Mouse (Mus musculus) forebrain, embryonic 14.5 days (tissue): Measurements from ENCODE around the gene Rbm41. TPM values are rescaled to one million over a fixed set of nuclear protein-coding genes. Genes with fewer than 3 reads are reported as not detected.

Experiments used
- ATAC-seq: fragments of 200-750 bp; cut with Nextera tagmentation; 2 replicates; pipeline ENCODE4 v1.8.0; 2017; ENCODE audit warnings: mild to moderate bottlenecking, moderate library complexity
- DNase-seq: peaks from one replicate; pipeline ENCODE4 v3.0.0-alpha.2; 2015; ENCODE audit warnings: low spot score
- H3K27ac ChIP-seq: fragments of 300-500 bp; sonication (generic); 2 replicates; pipeline ENCODE4 v1.5.1; 2014; ENCODE audit warnings: low read depth, mild to moderate bottlenecking, control low read depth, low read length, moderate library complexity
- H3K27me3 ChIP-seq: fragments of 300-500 bp; sonication (generic); replicated peaks from 2 replicates; pipeline ENCODE4 v1.6.1; 2014; ENCODE audit warnings: low read length, control low read depth, mixed read lengths; ENCODE audit not compliant: control insufficient read depth, insufficient read depth
- H3K36me3 ChIP-seq: fragments of 300-500 bp; sonication (generic); 2 replicates; pipeline ENCODE4 v1.6.1; 2014; ENCODE audit warnings: low read length, control low read depth; ENCODE audit not compliant: control insufficient read depth, insufficient read depth
- H3K4me1 ChIP-seq: fragments of 300-500 bp; sonication (generic); 2 replicates; pipeline ENCODE4 v1.6.1; 2014; ENCODE audit warnings: antibody characterized with exemption, low read length, control low read depth; ENCODE audit not compliant: control insufficient read depth, insufficient read depth
- H3K4me2 ChIP-seq: fragments of 300-500 bp; sonication (generic); 2 replicates; pipeline ENCODE4 v1.6.1; 2014; ENCODE audit warnings: mild to moderate bottlenecking, control low read depth, low read length
- H3K4me3 ChIP-seq: fragments of 300-500 bp; sonication (generic); 2 replicates; pipeline ENCODE4 v1.5.1; 2014; ENCODE audit warnings: low read depth, low read length, control low read depth
- H3K9ac ChIP-seq: fragments of 300-500 bp; sonication (generic); 2 replicates; pipeline ENCODE4 v1.6.1; 2014; ENCODE audit warnings: mild to moderate bottlenecking, low read length, control low read depth, moderate library complexity
- H3K9me3 ChIP-seq: fragments of 300-500 bp; sonication (generic); replicated peaks from 2 replicates; pipeline ENCODE4 v1.6.1; 2016; ENCODE audit warnings: low read length, control low read depth, mixed read lengths; ENCODE audit not compliant: control insufficient read depth
- WGBS: fragments of 180-500 bp; shearing (Covaris S2); extraction: QIAGEN DNeasy Blood & Tissue Kit; methylation state at CpG from one replicate; pipeline ENCODE4 v1.1.7; 2014; 5-methylcytosine and 5-hydroxymethylcytosine counted together
- polyA plus RNA-seq: library from polyadenylated mRNA; unstranded; fragments of >200 nt; fragmentation: Nextera tagmentation; extraction: Ambion mirVana; gene quantifications from 2 replicates; pipeline ENCODE4 v1.2.1, GENCODE M21; 2014

Gene Rbm41
- 6.9 and 10.6 TPM in 2 replicates for polyA plus RNA-seq

- peak; percentile 96 for ATAC-seq
- peak; percentile 81 for DNase-seq
- H3K27ac ChIP-seq: peak within 1 kb of the TSS; percentile 27; the same call in 1 of the 2 replicates
- WGBS: 29% methylated on average over 25 of the region's 25 CpGs
- H3K4me2 ChIP-seq: peak within 1 kb of the TSS; percentile 52
- no peaks in the 10 kb centered on the region for H3K4me1 ChIP-seq
- H3K27me3 ChIP-seq: no peaks in the 10 kb centered on the region
- H3K9ac ChIP-seq: peak within 1 kb of the TSS; percentile 71
- peak within 1 kb of the TSS; percentile 52 for H3K4me3 ChIP-seq
- H3K9me3 ChIP-seq: no peaks in the 10 kb centered on the region
- peaks cover 14% of the 10 kb centered on the region; the same call in 1 of the 2 replicates for H3K36me3 ChIP-seq
Measured at GRCm38 (mm10) chrX:139997740-139998690, at the start of gene Rbm41. Gene Rbm41 (minus strand): TSS chrX:139998595.

- H3K36me3 ChIP-seq: peaks cover 9% of the 10 kb centered on the region; the same call in 1 of the 2 replicates
- no peaks in the 10 kb centered on the region for H3K9me3 ChIP-seq
- peak overlapping the region; percentile 52; the same call in 1 of the 2 replicates for H3K4me3 ChIP-seq
- 86% methylated on average over 4 of the region's 4 CpGs for WGBS
- H3K9ac ChIP-seq: no peak overlapping the region
- no peaks in the 10 kb centered on the region for H3K27me3 ChIP-seq
- no peaks in the 10 kb centered on the region for H3K4me1 ChIP-seq
- H3K27ac ChIP-seq: no peak overlapping the region
- ATAC-seq (peak; percentile 33; the same call in 1 of the 2 replicates), DNase-seq (no peak)
- 0 out of 2 replicates have a peak overlapping the region, but pooled peaks have one; percentile 4 for H3K4me2 ChIP-seq
Measured at GRCm38 (mm10) chrX:139998691-139999065, 283 bp upstream of the Rbm41 start.

GRCm38 (mm10) chrX:139982115-139982514 lies 16.3 kb downstream of the Rbm41 start:
- ATAC-seq (no peak), DNase-seq (no peak)
- WGBS: 81% methylated on average over 5 of the region's 5 CpGs
- Histone ChIP-seq H3K9ac (no peak overlapping the region), H3K36me3 (no peaks in the 10 kb centered on the region), H3K4me1 (no peaks in the 10 kb centered on the region), H3K27me3 (no peaks in the 10 kb centered on the region), H3K27ac (no peak overlapping the region), H3K9me3 (no peaks in the 10 kb centered on the region), H3K4me3 (no peak overlapping the region), H3K4me2 (no peak overlapping the region)

GRCm38 (mm10) chrX:139933507-139933906 lies 64.9 kb downstream of the Rbm41 start:
- no peak overlapping the region for H3K4me3 ChIP-seq
- no peaks in the 10 kb centered on the region for H3K36me3 ChIP-seq
- no peak overlapping the region for H3K27ac ChIP-seq
- H3K4me1 ChIP-seq: no peaks in the 10 kb centered on the region
- no peak overlapping the region for H3K9ac ChIP-seq
- H3K27me3 ChIP-seq: no peaks in the 10 kb centered on the region
- no peaks in the 10 kb centered on the region for H3K9me3 ChIP-seq
- H3K4me2 ChIP-seq: no peak overlapping the region
- no peak for ATAC-seq
- DNase-seq: no peak
- 83% methylated on average over 1 of the region's 1 CpGs for WGBS

GRCm38 (mm10) chrX:139932472-139932871 lies 65.9 kb downstream of the Rbm41 start:
- H3K4me1 ChIP-seq: no peaks in the 10 kb centered on the region
- DNase-seq (peak; percentile 19), ATAC-seq (no peak)
- H3K4me3 ChIP-seq: no peak overlapping the region
- H3K36me3 ChIP-seq: no peaks in the 10 kb centered on the region
- 68% methylated on average over 3 of the region's 3 CpGs for WGBS
- no peaks in the 10 kb centered on the region for H3K27me3 ChIP-seq
- no peaks in the 10 kb centered on the region for H3K9me3 ChIP-seq
- no peak overlapping the region for H3K4me2 ChIP-seq
- H3K9ac ChIP-seq: no peak overlapping the region
- no peak overlapping the region for H3K27ac ChIP-seq

GRCm38 (mm10) chrX:139920572-139920971 lies 77.8 kb downstream of the Rbm41 start:
- H3K4me3 ChIP-seq: no peak overlapping the region
- H3K36me3 ChIP-seq: no peaks in the 10 kb centered on the region
- no peak overlapping the region for H3K4me2 ChIP-seq
- no peak for ATAC-seq
- no peak overlapping the region for H3K27ac ChIP-seq
- no peak overlapping the region for H3K9ac ChIP-seq
- no peaks in the 10 kb centered on the region for H3K4me1 ChIP-seq
- no peaks in the 10 kb centered on the region for H3K27me3 ChIP-seq
- DNase-seq: no peak
- 87% methylated on average over 4 of the region's 4 CpGs for WGBS
- H3K9me3 ChIP-seq: no peaks in the 10 kb centered on the region

GRCm38 (mm10) chrX:139891387-139891786 lies 107.0 kb downstream of the Rbm41 start:
- H3K36me3 ChIP-seq: no peaks in the 10 kb centered on the region
- WGBS: 65% methylated on average over 1 of the region's 1 CpGs
- H3K27me3 ChIP-seq: no peaks in the 10 kb centered on the region
- no peak overlapping the region for H3K4me2 ChIP-seq
- H3K4me3 ChIP-seq: no peak overlapping the region
- no peak overlapping the region for H3K9ac ChIP-seq
- H3K27ac ChIP-seq: no peak overlapping the region
- H3K4me1 ChIP-seq: no peaks in the 10 kb centered on the region
- ATAC-seq (no peak), DNase-seq (no peak)
- no peaks in the 10 kb centered on the region for H3K9me3 ChIP-seq

GRCm38 (mm10) chrX:139883221-139883620 lies 115.2 kb downstream of the Rbm41 start:
- H3K36me3 ChIP-seq: no peaks in the 10 kb centered on the region
- no peak overlapping the region for H3K27ac ChIP-seq
- DNase-seq (no peak), ATAC-seq (no peak)
- no peak overlapping the region for H3K9ac ChIP-seq
- no peaks in the 10 kb centered on the region for H3K27me3 ChIP-seq
- no peaks in the 10 kb centered on the region for H3K4me1 ChIP-seq
- H3K9me3 ChIP-seq: no peaks in the 10 kb centered on the region
- H3K4me3 ChIP-seq: no peak overlapping the region
- H3K4me2 ChIP-seq: no peak overlapping the region

- Histone ChIP-seq H3K27me3 (no peaks in the 10 kb centered on the region), H3K4me1 (peaks cover 3% of the 10 kb centered on the region; the same call in 1 of the 2 replicates), H3K27ac (no peak overlapping the region), H3K36me3 (no peaks in the 10 kb centered on the region), H3K4me2 (no peak overlapping the region), H3K9ac (no peak overlapping the region), H3K9me3 (no peaks in the 10 kb centered on the region), H3K4me3 (no peak overlapping the region)
- 31% methylated on average over 3 of the region's 3 CpGs for WGBS
- DNase-seq (peak; percentile 15), ATAC-seq (0 out of 2 replicates have a peak, but pooled peaks have one; percentile 12)
Measured at GRCm38 (mm10) chrX:139877936-139878335, 120.5 kb downstream of the Rbm41 start.
